Comparison of ENCODE assay signal across 9 mouse cellular contexts in genomic region chr13:23285191-23285920, GRCm38 (mm10). TPM values are rescaled to one million over a fixed set of nuclear protein-coding genes. Genes with fewer than 3 reads are reported as not detected.
DNase-seq lines count a peak whose midpoint lies in the region; ATAC-seq and TF ChIP-seq lines count a peak whose summit lies in the region.
"Had no signal": no experiment of that assay in that cellular context is flagged by ENCODE, and none has a peak within 500 bp of the region (broad histone marks: within the 10 kb centered on the region; RNA-seq: fewer than 3 reads in every experiment).

No protein-coding gene starts in this region.

- TF ChIP-seq CTCF in E14TG2a.4 (conservative IDR thresholded peaks at IDR 0.05; ENCODE audit: low read length): no peak

- H3K4me2 ChIP-seq in heart, embryonic 13.5 days: peak overlapping the region; percentile 93
- peak overlapping the region; percentile 76 for H3K4me2 ChIP-seq in embryonic facial prominence, embryonic 12.5 days (replicated peaks)
- peak overlapping the region; percentile 59 for H3K4me2 ChIP-seq in limb, embryonic 11.5 days (ENCODE audit: low read depth, severe bottlenecking)
- peak overlapping the region; percentile 68 for H3K4me2 ChIP-seq in neural tube, embryonic 14.5 days (ENCODE audit: low read depth, low read length)

- DNase-seq in heart, postnatal 14 days: no peak
- DNase-seq in limb, embryonic 11.5 days (ENCODE audit: low spot score): peak; percentile 71
- DNase-seq in adrenal gland, adult 18-20 months (ENCODE audit: low spot score in 2 of 2): no peak
- no peak for DNase-seq in gastrocnemius, postnatal 25 days

- peaks cover 29% of the 10 kb centered on the region for H3K27me3 ChIP-seq in heart, embryonic 13.5 days (replicated peaks)
- peaks cover 34% of the 10 kb centered on the region for H3K27me3 ChIP-seq in E14TG2a.4 (ENCODE audit: insufficient read depth, low read length)
- H3K27me3 ChIP-seq in embryonic facial prominence, embryonic 12.5 days: peaks cover 16% of the 10 kb centered on the region; the same call in 1 of the 2 replicates
- no peaks in the 10 kb centered on the region for H3K27me3 ChIP-seq in limb, embryonic 11.5 days (ENCODE audit: control insufficient read depth, insufficient read depth, low read length)
- peaks cover 18% of the 10 kb centered on the region for H3K27me3 ChIP-seq in neural tube, embryonic 14.5 days (ENCODE audit: control insufficient read depth, insufficient read depth, low read length)

- no peak for ATAC-seq in heart, embryonic 13.5 days (ENCODE audit: extremely low read depth, insufficient number of reproducible peaks, low FRiP score, low TSS enrichment)
- 0 out of 2 replicates have a peak, but pooled peaks have one; percentile 47 for ATAC-seq in embryonic facial prominence, embryonic 12.5 days (ENCODE audit: insufficient number of reproducible peaks, insufficient read depth, low FRiP score, low TSS enrichment)
- peak; percentile 70 for ATAC-seq in limb, embryonic 11.5 days (ENCODE audit: insufficient number of reproducible peaks, low FRiP score, low TSS enrichment, low read depth)
- ATAC-seq in neural tube, embryonic 14.5 days (ENCODE audit: low read depth): peak; percentile 88

- peak overlapping the region; percentile 73 for H3K9ac ChIP-seq in heart, embryonic 13.5 days
- no peak overlapping the region for H3K9ac ChIP-seq in embryonic facial prominence, embryonic 12.5 days
- no peak overlapping the region for H3K9ac ChIP-seq in limb, embryonic 11.5 days (ENCODE audit: low read length)
- H3K9ac ChIP-seq in neural tube, embryonic 14.5 days (replicated peaks; ENCODE audit: low read depth, low read length): peak overlapping the region; percentile 28; the same call in 1 of the 2 replicates

- 2% methylated on average over 22 of the region's 22 CpGs for WGBS in heart, embryonic 13.5 days
- 1% methylated on average over 22 of the region's 22 CpGs for WGBS in embryonic facial prominence, embryonic 12.5 days
- WGBS in limb, embryonic 11.5 days: 1% methylated on average over 22 of the region's 22 CpGs
- 2% methylated on average over 22 of the region's 22 CpGs for WGBS in neural tube, embryonic 14.5 days

- intact Hi-C loops in heart, postnatal 14 days (cut with DNase I): no loop called here

- H3K4me1 ChIP-seq in heart, embryonic 13.5 days: peaks cover 22% of the 10 kb centered on the region
- peaks cover 19% of the 10 kb centered on the region for H3K4me1 ChIP-seq in E14TG2a.4 (replicated peaks; ENCODE audit: low read depth, low read length)
- H3K4me1 ChIP-seq in embryonic facial prominence, embryonic 12.5 days: peaks cover 7% of the 10 kb centered on the region; the same call in 1 of the 2 replicates
- 0 out of 2 replicates have a peak, but pooled peaks cover 3% of the 10 kb centered on the region for H3K4me1 ChIP-seq in limb, embryonic 11.5 days (ENCODE audit: control insufficient read depth, insufficient read depth, low read length)
- peaks cover 13% of the 10 kb centered on the region for H3K4me1 ChIP-seq in neural tube, embryonic 14.5 days (ENCODE audit: control insufficient read depth, insufficient read depth, low read length)

- H3K9me3 ChIP-seq in heart, embryonic 13.5 days: no peaks in the 10 kb centered on the region
- peaks cover 14% of the 10 kb centered on the region for H3K9me3 ChIP-seq in E14TG2a.4 (ENCODE audit: low read length)
- no peaks in the 10 kb centered on the region for H3K9me3 ChIP-seq in embryonic facial prominence, embryonic 12.5 days
- no peaks in the 10 kb centered on the region for H3K9me3 ChIP-seq in limb, embryonic 11.5 days (ENCODE audit: control insufficient read depth, low read length)
- no peaks in the 10 kb centered on the region for H3K9me3 ChIP-seq in neural tube, embryonic 14.5 days (ENCODE audit: control insufficient read depth, low read length)

- peak overlapping the region; percentile 57 for H3K4me3 ChIP-seq in heart, embryonic 13.5 days
- H3K4me3 ChIP-seq in E14TG2a.4 (replicated peaks; ENCODE audit: low read length): peak overlapping the region; percentile 82
- peak overlapping the region; percentile 44 for H3K4me3 ChIP-seq in embryonic facial prominence, embryonic 12.5 days
- peak overlapping the region; percentile 35 for H3K4me3 ChIP-seq in limb, embryonic 11.5 days (ENCODE audit: low read depth, low read length)
- peak overlapping the region; percentile 35 for H3K4me3 ChIP-seq in neural tube, embryonic 14.5 days (ENCODE audit: low read depth, low read length)

- H3K27ac ChIP-seq in heart, embryonic 13.5 days (replicated peaks): no peak overlapping the region
- H3K27ac ChIP-seq in embryonic facial prominence, embryonic 12.5 days: no peak overlapping the region
- no peak overlapping the region for H3K27ac ChIP-seq in limb, embryonic 11.5 days (replicated peaks; ENCODE audit: low read depth, low read length)
- H3K27ac ChIP-seq in neural tube, embryonic 14.5 days (ENCODE audit: low read depth, low read length): no peak overlapping the region

- no peaks in the 10 kb centered on the region for H3K36me3 ChIP-seq in heart, embryonic 13.5 days
- H3K36me3 ChIP-seq in E14TG2a.4 (ENCODE audit: insufficient read depth, low read length): no peaks in the 10 kb centered on the region
- H3K36me3 ChIP-seq in embryonic facial prominence, embryonic 12.5 days: no peaks in the 10 kb centered on the region
- no peaks in the 10 kb centered on the region for H3K36me3 ChIP-seq in limb, embryonic 11.5 days (ENCODE audit: control insufficient read depth, insufficient read depth, low read length)
- no peaks in the 10 kb centered on the region for H3K36me3 ChIP-seq in neural tube, embryonic 14.5 days (ENCODE audit: control insufficient read depth, insufficient read depth, low read length)

RNA-seq across cellular contexts. Expression of gene Vmn1r223, which starts 38.4 kb away (rescaled TPM):
- not detected in 2 replicates for polyA plus RNA-seq in heart, embryonic 13.5 days (2015; fragmentation: Nextera tagmentation; extraction: Ambion mirVana)
- not detected for total RNA-seq in heart, postnatal 14 days (2021)
- polyA plus RNA-seq in embryonic facial prominence, embryonic 12.5 days (2016; fragmentation: Nextera tagmentation; extraction: Ambion mirVana): not detected in 2 replicates
- polyA plus RNA-seq in limb, embryonic 11.5 days (2014; fragmentation: Nextera tagmentation; extraction: Ambion mirVana): 0.04 TPM in 1 of 2 replicates, not detected in the other
- polyA plus RNA-seq in neural tube, embryonic 14.5 days (2014; fragmentation: Nextera tagmentation; extraction: Ambion mirVana): not detected in 2 replicates
- total RNA-seq in adrenal gland, adult 18-20 months (2021): not detected
- total RNA-seq in gastrocnemius, postnatal 25 days (2021): not detected
- total RNA-seq: neutrophil, adult 5-6 weeks had no signal

RNA-seq across cellular contexts. Expression of gene Vmn1r222, which starts 49.6 kb away (rescaled TPM):
- polyA plus RNA-seq in heart, embryonic 13.5 days (2015; fragmentation: Nextera tagmentation; extraction: Ambion mirVana): not detected in 2 replicates
- not detected for total RNA-seq in heart, postnatal 14 days (2021)
- polyA plus RNA-seq in embryonic facial prominence, embryonic 12.5 days (2016; fragmentation: Nextera tagmentation; extraction: Ambion mirVana): not detected in 2 replicates
- polyA plus RNA-seq in limb, embryonic 11.5 days (2014; fragmentation: Nextera tagmentation; extraction: Ambion mirVana): not detected in 2 replicates
- polyA plus RNA-seq in neural tube, embryonic 14.5 days (2014; fragmentation: Nextera tagmentation; extraction: Ambion mirVana): not detected in 2 replicates
- total RNA-seq in adrenal gland, adult 18-20 months (2021): not detected
- total RNA-seq in gastrocnemius, postnatal 25 days (2021): not detected
- total RNA-seq: neutrophil, adult 5-6 weeks had no signal

Comparison
In these comparisons a context has a peak if more than half of its experiments do, and no peak if none do; other contexts are left out.
1. H3K9ac ChIP-seq: peak in heart, embryonic 13.5 days (single experiment) and neural tube, embryonic 14.5 days (single experiment); none in embryonic facial prominence, embryonic 12.5 days (single experiment) and limb, embryonic 11.5 days (single experiment).
2. Peak in every context shown above with its lines, with median percentiles within 50 percentile points of each other: H3K4me2 ChIP-seq and H3K4me3 ChIP-seq.